Mouse (Mus musculus): ENCODE measurements at regions not wholly inside any gene's neighbourhood (a gene's known extent, or its start where the extent isn't known, plus 50 kb on each side); places are given as distances from the start of the nearest gene placed in this dataset. TPM values are rescaled to one million over a fixed set of nuclear protein-coding genes. Genes with fewer than 3 reads are reported as not detected.

Small RNA genes lying in the stretch of these regions (microRNA-seq; reads per million reads assigned to microRNA genes)
- gene Gm44303, result not detected
